Mouse (Mus musculus): Measurements from ENCODE around the gene Fermt3.

- TF ChIP-seq CTCF (IDR thresholded peaks at IDR 0.05; ENCODE audit: low read depth) = no peak
- no peak for TF ChIP-seq EP300 (optimal IDR thresholded peaks at IDR 0.05)
Observed at GRCm38 (mm10) chr19:7066034-7066827, 47.0 kb upstream of the Fermt3 start.

All from stomach, postnatal 0 days (tissue).